Mouse (Mus musculus) testis, adult 2 months (tissue): ENCODE results near the gene Ldha.

Experiments
- CTCF ChIP-seq: fragments of 200-500 bp; IDR thresholded peaks from 2 replicates; pipeline ENCODE4 v1.5.1; 2012; ENCODE audit warnings: low read depth, mild to moderate bottlenecking, inconsistent platforms, low read length, moderate library complexity; ENCODE audit not compliant: control insufficient read depth, insufficient read depth, insufficient replicate concordance
- POLR2A ChIP-seq: fragments of 200-500 bp; IDR thresholded peaks from 2 replicates; pipeline ENCODE4 v1.6.1; 2012; ENCODE audit warnings: low read depth, mild to moderate bottlenecking, inconsistent platforms, low read length, moderate library complexity; ENCODE audit not compliant: control insufficient read depth

- TF ChIP-seq CTCF, result no peak
- TF ChIP-seq POLR2A, result no peak
These were observed 949 bp upstream of the Ldha start for GRCm38 (mm10) chr7:46840326-46840725.
